Mouse (Mus musculus) testis, adult 2 months (tissue): ENCODE measurements at regions not wholly inside any gene's neighbourhood (a gene's known extent, or its start where the extent isn't known, plus 50 kb on each side); places are given as distances from the start of the nearest gene placed in this dataset.

ENCODE experiments used
- CTCF ChIP-seq: fragments of 200-500 bp; IDR thresholded peaks from 2 replicates; pipeline ENCODE4 v1.5.1; 2012; ENCODE audit warnings: low read depth, mild to moderate bottlenecking, inconsistent platforms, low read length, moderate library complexity; ENCODE audit not compliant: control insufficient read depth, insufficient read depth, insufficient replicate concordance
- POLR2A ChIP-seq: fragments of 200-500 bp; IDR thresholded peaks from 2 replicates; pipeline ENCODE4 v1.6.1; 2012; ENCODE audit warnings: low read depth, mild to moderate bottlenecking, inconsistent platforms, low read length, moderate library complexity; ENCODE audit not compliant: control insufficient read depth

- TF ChIP-seq POLR2A = no peak
- no peak for TF ChIP-seq CTCF
Observed at GRCm38 (mm10) chr11:63657057-63657456, 265.0 kb downstream of the Hs3st3b1 start.
